In genomic region chr9:77339571-77340148, GRCm38 (mm10) we compare ENCODE assay signal across 9 mouse cellular contexts. TPM values are rescaled to one million over a fixed set of nuclear protein-coding genes. Genes with fewer than 3 reads are reported as not detected.
A peak's percentile ranks its signal among the peaks of the same experiment; 100 is the strongest.
DNase-seq lines count a peak whose midpoint lies in the region; ATAC-seq and TF ChIP-seq lines count a peak whose summit lies in the region.
"Had no signal": no experiment of that assay in that cellular context is flagged by ENCODE, and none has a peak within 500 bp of the region (broad histone marks: within the 10 kb centered on the region; RNA-seq: fewer than 3 reads in every experiment).

No protein-coding gene starts in this region.

- no peak for DNase-seq in frontal cortex, postnatal 25 days (ENCODE audit: low spot score in 2 of 2)
- DNase-seq in left cerebral cortex, postnatal 14 days (ENCODE audit: low spot score in 2 of 2): peak; percentile 8 to 21
- DNase-seq in left cerebral cortex, adult 8-10 months (ENCODE audit: low spot score in 2 of 2): no peak
- peak; percentile 7 to 27 for DNase-seq in left cerebral cortex, postnatal 25 days (ENCODE audit: low spot score in 2 of 2)
- DNase-seq in cerebellum, adult 11 months: no peak
- DNase-seq in Muller cell, postnatal 12 days (ENCODE audit: inconsistent ontology term): no peak

- peak overlapping the region; percentile 24; the same call in 1 of the 2 replicates for H3K27ac ChIP-seq in olfactory bulb, adult 2 months (ENCODE audit: insufficient read depth, low read depth, low read length)

- intact Hi-C loops in left cerebral cortex, postnatal 14 days (cut with DNase I): loop anchor here (5.0 kb wide), 1 partner anchor 62 kb away; no protein-coding TSS in a partner anchor
- intact Hi-C loops in left cerebral cortex, postnatal 25 days (cut with DNase I): loop anchor here (2.0 kb wide), 1 partner anchor 89 kb away; no protein-coding TSS in a partner anchor

- no peak overlapping the region for H3K4me3 ChIP-seq in olfactory bulb, adult 2 months (ENCODE audit: insufficient read depth, low read depth, low read length)

- 77% methylated on average over 7 of the region's 7 CpGs for whole genome bisulfite sequencing in olfactory bulb, adult 2 months

- no peaks in the 10 kb centered on the region for H3K4me1 ChIP-seq in olfactory bulb, adult 2 months (ENCODE audit: control insufficient read depth, insufficient read depth, low read length)

- TF ChIP-seq POLR2A in olfactory bulb, adult 2 months (IDR thresholded peaks at IDR 0.05; ENCODE audit: insufficient read depth, low read depth, low read length): no peak

- TF ChIP-seq CTCF in olfactory bulb, adult 2 months (IDR thresholded peaks at IDR 0.05; ENCODE audit: insufficient read depth, low read depth, low read length): no peak

- peak; percentile 73 for ATAC-seq in frontal cortex, adult (ENCODE audit: low TSS enrichment)

RNA-seq across cellular contexts. Expression of gene Mlip, which starts 13.1 kb away (rescaled TPM):
- 10 to 100 TPM; 81.2 to 93.9 TPM for total RNA-seq in left cerebral cortex, postnatal 14 days (2021)
- total RNA-seq in left cerebral cortex, adult 8-10 months (2022): 100 to 1,000 TPM; 113 to 133 (median 118) TPM
- 100 to 1,000 TPM; 102 to 107 TPM for total RNA-seq in left cerebral cortex, postnatal 25 days (2021)
- not detected in 2 replicates for polyA plus RNA-seq in olfactory bulb, adult 2 months (2012; ENCODE audit: insufficient read depth, insufficient read length, low replicate concordance, missing spikeins)
- total RNA-seq: megakaryocyte, adult 5-6 weeks had no signal

Comparison
In these comparisons a context has a peak if more than half of its experiments do, and no peak if none do; other contexts are left out.
1. DNase-seq: peak in left cerebral cortex, postnatal 14 days (2 of 2) and left cerebral cortex, postnatal 25 days (2 of 2); none in frontal cortex, postnatal 25 days (0 of 2), left cerebral cortex, adult 8-10 months (0 of 2), cerebellum, adult 11 months (single experiment) and Muller cell, postnatal 12 days (single experiment).